Mouse (Mus musculus): ENCODE results near the gene Fes. TPM values are rescaled to one million over a fixed set of nuclear protein-coding genes. Genes with fewer than 3 reads are reported as not detected.
A peak's percentile ranks its signal among the peaks of the same experiment; 100 is the strongest.

Gene Fes
- polyA plus RNA-seq, 1 experiment from 2014 or later, result 7.4 TPM

- WGBS, result 72% methylated on average over 2 of the region's 2 CpGs
- Histone ChIP-seq H3K36me3 (replicated peaks) (peaks cover 46% of the 10 kb centered on the region), H3K9ac (no peak overlapping the region), H3K9me3 (no peaks in the 10 kb centered on the region), H3K27me3 (no peaks in the 10 kb centered on the region), H3K27ac (no peak overlapping the region), H3K4me1 (0 out of 2 replicates have a peak, but pooled peaks cover 7% of the 10 kb centered on the region), H3K4me3 (replicated peaks) (no peak overlapping the region), H3K4me2 (no peak overlapping the region)
- ATAC-seq (ENCODE audit: low FRiP score), result no peak
Observed at GRCm38 (mm10) chr7:80350808-80351207, 36.9 kb downstream of the Fes start.

GRCm38 (mm10) chr7:80347670-80348586 lies 39.8 kb downstream of the Fes start:
- Histone ChIP-seq H3K9ac (no peak overlapping the region), H3K4me3 (replicated peaks) (no peak overlapping the region), H3K36me3 (replicated peaks) (peaks cover 34% of the 10 kb centered on the region), H3K27ac (no peak overlapping the region), H3K4me2 (no peak overlapping the region), H3K4me1 (peaks cover 13% of the 10 kb centered on the region), H3K27me3 (no peaks in the 10 kb centered on the region), H3K9me3 (no peaks in the 10 kb centered on the region)
- ATAC-seq (ENCODE audit: low FRiP score), result no peak
- 72% methylated on average over 13 of the region's 13 CpGs for WGBS

GRCm38 (mm10) chr7:80346830-80347229 lies 40.9 kb downstream of the Fes start:
- WGBS, result 87% methylated on average over 5 of the region's 5 CpGs

DNA sequence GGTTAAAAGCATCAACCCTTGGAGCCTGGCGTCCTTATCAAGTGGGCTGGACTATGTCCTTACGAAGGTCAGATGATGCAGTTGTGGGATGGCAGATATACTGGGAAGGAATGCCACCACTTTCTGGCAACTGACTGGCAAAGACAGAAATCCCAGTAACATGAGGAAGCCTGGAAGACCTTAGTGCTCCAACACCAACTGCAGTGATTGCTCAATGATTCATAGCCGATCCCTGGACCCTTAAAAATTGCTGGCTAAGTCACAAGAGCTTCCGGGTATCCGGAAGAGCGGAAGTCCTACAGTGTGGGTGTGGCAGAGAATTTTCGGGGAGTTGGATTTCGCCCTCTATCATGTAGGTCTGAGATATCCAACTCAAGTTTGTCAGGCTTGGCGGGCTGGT lies 41.6 kb downstream of the Fes start:
- Histone ChIP-seq H3K36me3 (replicated peaks) (peaks cover 22% of the 10 kb centered on the region), H3K4me2 (no peak overlapping the region), H3K4me3 (replicated peaks) (no peak overlapping the region), H3K27ac (no peak overlapping the region), H3K9me3 (no peaks in the 10 kb centered on the region), H3K9ac (no peak overlapping the region), H3K27me3 (no peaks in the 10 kb centered on the region), H3K4me1 (peaks cover 27% of the 10 kb centered on the region)
- no peak for ATAC-seq (ENCODE audit: low FRiP score)
- WGBS, result 96% methylated on average over 9 of the region's 9 CpGs

More at GRCm38 (mm10) chr7:80346830-80347229, 40.9 kb downstream of the Fes start:
- Histone ChIP-seq H3K9me3 (no peaks in the 10 kb centered on the region), H3K9ac (no peak overlapping the region), H3K27me3 (no peaks in the 10 kb centered on the region), H3K4me2 (no peak overlapping the region), H3K4me1 (peaks cover 22% of the 10 kb centered on the region), H3K36me3 (replicated peaks) (peaks cover 27% of the 10 kb centered on the region), H3K27ac (no peak overlapping the region), H3K4me3 (replicated peaks) (no peak overlapping the region)
- ATAC-seq (ENCODE audit: low FRiP score), result no peak

DNA sequence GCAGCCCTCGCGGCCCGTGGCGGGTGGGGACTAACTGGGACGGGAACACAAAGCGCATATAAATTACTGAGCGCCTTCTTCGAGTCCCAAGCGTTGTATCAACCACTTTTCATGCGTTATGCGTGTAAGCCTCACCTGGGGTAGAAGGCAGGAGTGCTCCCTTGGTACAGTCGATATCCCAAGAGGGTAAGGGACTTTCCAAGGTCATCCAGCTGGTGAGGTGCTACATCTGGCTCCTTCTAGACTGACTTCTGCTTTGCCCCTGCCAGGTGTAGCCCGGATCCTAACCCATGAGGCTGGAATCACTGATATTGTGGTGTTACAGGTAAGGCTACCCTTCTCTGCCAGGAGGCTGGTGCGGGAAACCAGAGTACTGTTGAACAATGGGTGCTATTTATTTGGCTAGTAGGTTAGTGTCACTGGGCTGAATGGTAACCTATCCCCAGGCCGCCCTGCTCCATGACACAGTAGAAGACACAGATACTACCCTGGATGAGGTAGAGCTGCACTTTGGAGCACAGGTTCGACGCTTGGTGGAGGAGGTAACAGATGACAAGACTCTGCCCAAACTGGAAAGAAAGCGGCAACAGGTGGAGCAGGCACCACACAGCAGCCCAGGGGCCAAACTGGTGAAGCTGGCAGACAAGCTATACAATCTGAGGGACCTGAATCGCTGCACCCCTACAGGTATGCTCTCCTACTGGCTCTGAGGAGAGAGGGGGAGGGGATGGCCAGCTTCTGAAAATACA lies 44.3 kb downstream of the Fes start:
- Histone ChIP-seq H3K9me3 (no peaks in the 10 kb centered on the region), H3K4me2 (peak overlapping the region; percentile 82), H3K9ac (peak overlapping the region; percentile 79), H3K4me1 (peaks cover 47% of the 10 kb centered on the region), H3K27me3 (no peaks in the 10 kb centered on the region), H3K36me3 (replicated peaks) (peaks cover 9% of the 10 kb centered on the region), H3K27ac (peak overlapping the region; percentile 77), H3K4me3 (replicated peaks) (peak overlapping the region; percentile 58)
- ATAC-seq (ENCODE audit: low FRiP score), result peak; percentile 3; the same call in 1 of the 2 replicates
- 23% methylated on average over 19 of the region's 19 CpGs for WGBS

GRCm38 (mm10) chr7:80342858-80343257 lies 44.9 kb downstream of the Fes start, which contains the start of gene Hddc3:
Gene Hddc3 (plus strand): TSS chr7:80343104.
- peak within 1 kb of the TSS; percentile 82 for H3K4me2 ChIP-seq
- H3K9ac ChIP-seq, result peak within 1 kb of the TSS; percentile 79
- peaks cover 9% of the 10 kb centered on the region for H3K36me3 ChIP-seq (replicated peaks)
- ATAC-seq (ENCODE audit: low FRiP score), result peak; percentile 22
- peaks cover 51% of the 10 kb centered on the region for H3K4me1 ChIP-seq
- H3K4me3 ChIP-seq (replicated peaks), result peak within 1 kb of the TSS; percentile 58
- H3K27me3 ChIP-seq, result no peaks in the 10 kb centered on the region
- H3K27ac ChIP-seq, result peak within 1 kb of the TSS; percentile 77
- 1% methylated on average over 25 of the region's 25 CpGs for WGBS
- no peaks in the 10 kb centered on the region for H3K9me3 ChIP-seq

DNA sequence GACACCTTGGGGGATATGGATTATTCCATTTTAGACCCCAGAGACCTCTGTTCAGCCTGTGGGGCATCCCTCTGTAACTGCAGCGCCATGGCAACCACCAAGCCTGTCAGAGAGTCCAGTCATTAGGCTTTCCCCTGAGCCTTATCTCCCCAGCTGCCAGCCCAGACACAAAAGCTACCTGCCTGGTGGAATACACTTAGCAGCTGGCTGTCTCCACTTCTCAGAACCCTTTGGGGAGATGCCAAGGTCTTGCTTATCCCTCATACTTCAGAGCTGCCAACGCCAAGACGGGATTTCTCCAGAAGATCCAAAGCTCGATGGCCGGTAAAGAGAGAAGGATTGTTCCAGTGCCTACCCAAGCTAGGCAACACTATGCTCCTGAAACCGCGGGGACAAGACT lies 46.0 kb downstream of the Fes start:
- Histone ChIP-seq H3K4me1 (peaks cover 50% of the 10 kb centered on the region), H3K9me3 (no peaks in the 10 kb centered on the region), H3K4me3 (replicated peaks) (no peak overlapping the region), H3K9ac (no peak overlapping the region), H3K4me2 (no peak overlapping the region), H3K27me3 (no peaks in the 10 kb centered on the region), H3K36me3 (replicated peaks) (peaks cover 20% of the 10 kb centered on the region), H3K27ac (no peak overlapping the region)
- no peak for ATAC-seq (ENCODE audit: low FRiP score)
- WGBS, result 82% methylated on average over 7 of the region's 7 CpGs

DNA sequence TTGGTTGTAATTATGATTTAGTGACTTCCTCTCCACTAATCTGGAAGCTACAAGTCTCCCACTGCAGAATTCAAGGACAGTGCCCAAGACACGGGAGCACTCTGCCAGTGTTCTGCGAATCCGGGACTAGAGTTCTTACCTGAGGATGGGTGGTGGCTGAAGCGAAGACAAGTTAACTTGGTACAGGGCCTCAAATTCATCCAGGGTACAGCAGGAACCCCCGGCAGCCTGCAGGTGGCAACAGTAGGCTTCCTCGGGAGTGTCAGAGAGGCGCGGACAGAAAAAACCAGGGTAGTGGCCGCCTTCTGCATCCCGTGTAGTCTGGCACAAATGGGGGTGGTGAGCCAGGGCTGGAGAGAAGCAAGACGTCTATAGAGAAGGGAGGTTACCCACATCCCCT lies 47.0 kb downstream of the Fes start, which contains the start of gene Unc45a:
Gene Unc45a (minus strand): TSS at position 213 of the 400 bp plus-strand sequence.
- H3K27ac ChIP-seq, result peak within 1 kb of the TSS; percentile 89
- peaks cover 50% of the 10 kb centered on the region for H3K4me1 ChIP-seq

DNA sequence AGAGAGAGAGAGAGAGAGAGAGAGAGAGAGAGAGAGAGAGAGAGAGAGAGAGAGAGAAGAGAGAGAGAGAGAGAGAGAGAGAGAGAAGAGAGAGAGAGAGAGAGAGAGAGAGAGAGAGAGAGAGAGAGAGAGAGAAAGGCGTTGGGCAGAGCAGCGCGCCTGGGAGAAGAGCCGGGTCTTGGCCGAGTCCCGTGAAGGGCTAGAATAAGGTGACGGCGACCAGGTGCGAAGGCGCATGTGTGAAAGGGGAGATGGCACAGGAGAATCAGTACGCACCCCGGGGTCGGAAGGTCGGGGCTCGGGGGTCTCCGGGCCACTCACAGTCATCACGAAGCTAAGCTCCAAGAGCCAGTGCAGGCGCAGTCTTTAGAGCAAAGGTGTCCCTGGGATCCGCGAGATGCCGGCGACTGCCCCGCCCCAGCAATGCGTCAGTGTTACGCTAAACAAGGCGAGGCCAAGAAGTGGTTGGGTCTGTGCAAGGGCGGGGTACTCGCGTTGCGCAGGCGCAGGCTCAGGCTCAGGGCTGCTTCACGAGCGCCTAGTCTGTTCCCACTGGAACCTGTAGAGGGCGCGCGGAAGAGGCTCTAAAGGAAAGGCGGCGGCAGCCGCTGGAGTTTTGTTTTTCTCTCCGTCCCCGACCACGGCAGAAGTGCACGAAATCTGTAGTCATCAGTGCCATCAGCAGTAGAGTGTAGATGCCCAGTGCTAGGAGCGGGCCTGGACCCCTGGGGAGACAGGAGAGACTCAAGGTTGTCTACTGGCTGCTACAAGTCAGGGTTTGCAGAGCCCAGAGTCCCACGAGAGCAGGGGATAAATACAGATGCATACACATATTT lies 47.7 kb downstream of the Fes start:
- H3K9me3 ChIP-seq, result no peaks in the 10 kb centered on the region
- peaks cover 50% of the 10 kb centered on the region for H3K4me1 ChIP-seq
- H3K9ac ChIP-seq, result peak overlapping the region; percentile 77
- peak; percentile 98 for ATAC-seq (ENCODE audit: low FRiP score)
- H3K27me3 ChIP-seq, result no peaks in the 10 kb centered on the region
- H3K4me2 ChIP-seq, result peak overlapping the region; percentile 90
- peaks cover 29% of the 10 kb centered on the region for H3K36me3 ChIP-seq (replicated peaks)
- H3K27ac ChIP-seq, result peak overlapping the region; percentile 89
- H3K4me3 ChIP-seq (replicated peaks), result peak overlapping the region; percentile 67
- WGBS, result under 1% methylated on average over 45 of the region's 45 CpGs

More for the DNA sequence above, 47.0 kb downstream of the Fes start, which contains the start of gene Unc45a:
- Histone ChIP-seq H3K9me3 (no peaks in the 10 kb centered on the region), H3K9ac (peak within 1 kb of the TSS; percentile 77), H3K4me3 (replicated peaks) (peak within 1 kb of the TSS; percentile 67), H3K36me3 (replicated peaks) (peaks cover 26% of the 10 kb centered on the region), H3K4me2 (peak within 1 kb of the TSS; percentile 90), H3K27me3 (no peaks in the 10 kb centered on the region)
- peak; percentile 34 for ATAC-seq (ENCODE audit: low FRiP score)
- WGBS, result 1% methylated on average over 11 of the region's 11 CpGs

GRCm38 (mm10) chr7:80339371-80339770 lies 48.4 kb downstream of the Fes start:
- Histone ChIP-seq H3K4me1 (peaks cover 50% of the 10 kb centered on the region), H3K4me2 (peak overlapping the region; percentile 90), H3K9me3 (no peaks in the 10 kb centered on the region), H3K27ac (peak overlapping the region; percentile 71), H3K27me3 (no peaks in the 10 kb centered on the region), H3K36me3 (replicated peaks) (peaks cover 35% of the 10 kb centered on the region), H3K4me3 (replicated peaks) (peak overlapping the region; percentile 67), H3K9ac (peak overlapping the region; percentile 77)
- WGBS, result 10% methylated on average over 17 of the region's 17 CpGs
- no peak for ATAC-seq (ENCODE audit: low FRiP score)

- 96% methylated on average over 3 of the region's 3 CpGs for WGBS
- Histone ChIP-seq H3K27ac (no peak overlapping the region), H3K27me3 (no peaks in the 10 kb centered on the region), H3K36me3 (replicated peaks) (peaks cover 59% of the 10 kb centered on the region), H3K4me2 (no peak overlapping the region), H3K4me3 (replicated peaks) (no peak overlapping the region), H3K9me3 (no peaks in the 10 kb centered on the region), H3K4me1 (peaks cover 36% of the 10 kb centered on the region), H3K9ac (no peak overlapping the region)
- ATAC-seq (ENCODE audit: low FRiP score), result no peak
Observed at GRCm38 (mm10) chr7:80336932-80337331, 50.8 kb downstream of the Fes start.
